Mouse (Mus musculus) bone marrow, adult 2 months (tissue): Measurements from ENCODE around the gene Slc44a2.

Source experiments
- CTCF ChIP-seq: fragments of 200-500 bp; IDR thresholded peaks from 2 replicates; pipeline ENCODE4 v1.5.1; 2011; ENCODE audit warnings: low read length, control low read depth; ENCODE audit not compliant: control insufficient read depth, insufficient read depth
- POLR2A ChIP-seq: fragments of 200-500 bp; IDR thresholded peaks from 2 replicates; pipeline ENCODE4 v1.6.1; 2011; ENCODE audit warnings: low read depth, mild to moderate bottlenecking, control low read depth, low read length, borderline replicate concordance; ENCODE audit not compliant: control insufficient read depth

DNA sequence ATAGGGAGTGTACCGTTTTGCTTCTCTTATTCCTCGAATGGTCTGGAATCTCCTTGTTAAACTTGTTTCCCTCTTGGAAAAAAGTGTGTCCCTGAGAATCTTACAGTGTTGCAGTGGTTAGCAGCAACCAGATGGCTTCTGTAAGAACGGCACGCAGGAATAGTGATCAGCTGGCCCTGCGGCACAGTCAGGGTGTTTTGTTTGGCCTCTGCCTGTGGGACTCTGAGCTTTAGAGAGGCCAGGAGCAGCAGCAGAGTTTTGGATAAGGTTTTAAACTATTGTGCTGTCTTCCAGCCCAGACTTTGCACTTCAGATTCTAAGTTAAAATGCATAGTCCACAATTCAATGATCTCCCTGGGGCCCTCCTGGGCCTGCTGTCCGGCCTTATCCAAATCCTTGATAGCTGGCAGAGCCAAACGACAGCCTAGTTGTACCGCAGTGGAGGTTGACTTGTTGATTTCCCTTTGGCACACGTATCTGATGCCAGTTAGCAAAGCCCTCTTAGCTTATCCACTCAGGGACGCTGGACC lies 72.2 kb downstream of the Slc44a2 start:
- no peak for TF ChIP-seq POLR2A
- no peak for TF ChIP-seq CTCF
